Mouse (Mus musculus) neural tube, embryonic 14.5 days (tissue): Measurements from ENCODE around the gene Cep170. TPM values are rescaled to one million over a fixed set of nuclear protein-coding genes. Genes with fewer than 3 reads are reported as not detected.
A peak's percentile ranks its signal among the peaks of the same experiment; 100 is the strongest.

ENCODE experiments used
- ATAC-seq: fragments of 200-750 bp; cut with Nextera tagmentation; 2 replicates; pipeline ENCODE4 v1.8.0; 2017; ENCODE audit warnings: low read depth, mild to moderate bottlenecking, moderate TSS enrichment, moderate library complexity
- H3K27ac ChIP-seq: fragments of 300-500 bp; sonication (generic); 2 replicates; pipeline ENCODE4 v1.5.1; 2014; ENCODE audit warnings: low read depth, mild to moderate bottlenecking, control low read depth, low read length, moderate library complexity, mixed read lengths
- H3K27me3 ChIP-seq: fragments of 300-500 bp; sonication (generic); 2 replicates; pipeline ENCODE4 v1.6.1; 2014; ENCODE audit warnings: low read length; ENCODE audit not compliant: control insufficient read depth, insufficient read depth
- H3K36me3 ChIP-seq: fragments of 300-500 bp; sonication (generic); 2 replicates; pipeline ENCODE4 v1.6.1; 2014; ENCODE audit warnings: low read length, mixed read lengths; ENCODE audit not compliant: control insufficient read depth, insufficient read depth
- H3K4me1 ChIP-seq: fragments of 300-500 bp; sonication (generic); 2 replicates; pipeline ENCODE4 v1.6.1; 2014; ENCODE audit warnings: low read length; ENCODE audit not compliant: control insufficient read depth, insufficient read depth
- H3K4me2 ChIP-seq: fragments of 300-500 bp; sonication (generic); 2 replicates; pipeline ENCODE4 v1.6.1; 2014; ENCODE audit warnings: mild to moderate bottlenecking, low read depth, low read length, control low read depth
- H3K4me3 ChIP-seq: fragments of 300-500 bp; sonication (generic); 2 replicates; pipeline ENCODE4 v1.5.1; 2014; ENCODE audit warnings: low read depth, low read length, control low read depth, mixed read lengths
- H3K9ac ChIP-seq: fragments of 300-500 bp; sonication (generic); replicated peaks from 2 replicates; pipeline ENCODE4 v1.6.1; 2014; ENCODE audit warnings: low read depth, mild to moderate bottlenecking, control low read depth, low read length, mixed read lengths
- H3K9me3 ChIP-seq: fragments of 300-500 bp; sonication (generic); 2 replicates; pipeline ENCODE4 v1.6.1; 2016; ENCODE audit warnings: low read length; ENCODE audit not compliant: control insufficient read depth
- WGBS: fragments of 180-500 bp; shearing (Covaris S2); extraction: QIAGEN DNeasy Blood & Tissue Kit; methylation state at CpG from one replicate; pipeline ENCODE4 v1.1.7; 2014; 5-methylcytosine and 5-hydroxymethylcytosine counted together
- polyA plus RNA-seq: library from polyadenylated mRNA; unstranded; fragments of >200 nt; fragmentation: Nextera tagmentation; extraction: Ambion mirVana; gene quantifications from 2 replicates; pipeline ENCODE4 v1.2.1, GENCODE M21; 2014

Cep170 gene
- polyA plus RNA-seq, 1 experiment from 2014 or later, result 157 TPM

DNA sequence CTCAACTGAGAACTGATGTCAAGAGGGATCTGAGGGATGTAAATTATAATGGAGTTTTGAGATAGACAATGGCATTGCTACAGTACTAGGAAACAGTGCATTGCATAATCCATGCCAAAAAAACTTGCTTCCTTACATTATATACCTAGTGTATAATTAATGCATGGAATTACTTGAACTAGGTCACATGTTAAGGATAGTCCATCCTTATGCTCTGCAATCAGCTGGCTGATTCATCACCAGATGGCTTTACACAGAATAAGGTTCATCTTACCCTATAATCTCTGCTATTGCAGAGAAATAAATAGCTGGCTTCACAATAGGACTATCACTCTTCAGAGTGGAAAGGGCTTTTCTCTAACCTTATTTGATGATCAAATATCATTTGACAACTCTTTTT is 15.2 kb downstream of the Cep170 start:
- H3K27me3 ChIP-seq, result no peaks in the 10 kb centered on the region
- no peak for ATAC-seq
- H3K36me3 ChIP-seq, result no peaks in the 10 kb centered on the region
- H3K4me2 ChIP-seq, result no peak overlapping the region
- H3K4me3 ChIP-seq, result no peak overlapping the region
- H3K9ac ChIP-seq, result no peak overlapping the region
- no peak overlapping the region for H3K27ac ChIP-seq
- no peaks in the 10 kb centered on the region for H3K9me3 ChIP-seq
- 0 out of 2 replicates have a peak, but pooled peaks cover 4% of the 10 kb centered on the region for H3K4me1 ChIP-seq

DNA sequence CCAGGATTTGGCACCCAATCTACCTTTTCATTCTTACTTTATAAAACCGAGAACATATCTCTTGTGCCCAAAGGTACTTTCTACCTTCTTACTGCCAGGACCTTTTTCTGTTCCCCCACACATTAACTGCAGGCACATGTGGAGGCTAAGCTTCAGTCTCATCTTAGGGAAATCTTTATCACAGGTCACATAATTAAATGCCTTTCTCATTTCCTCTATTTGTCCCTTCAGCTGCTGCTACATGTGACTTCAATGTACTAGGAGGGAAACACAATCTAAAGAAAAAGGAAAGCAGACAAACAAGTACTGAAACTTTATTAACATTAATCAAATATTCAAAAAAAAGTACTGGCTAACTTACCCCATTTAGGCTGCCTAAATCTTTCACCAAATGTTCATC is 21.7 kb downstream of the Cep170 start:
- Histone ChIP-seq H3K4me3 (no peak overlapping the region), H3K4me2 (no peak overlapping the region), H3K36me3 (peaks cover 3% of the 10 kb centered on the region; the same call in 1 of the 2 replicates), H3K9me3 (no peaks in the 10 kb centered on the region), H3K9ac (no peak overlapping the region), H3K4me1 (no peaks in the 10 kb centered on the region), H3K27me3 (no peaks in the 10 kb centered on the region), H3K27ac (no peak overlapping the region)
- ATAC-seq, result no peak
- WGBS, result 94% methylated on average over 1 of the region's 1 CpGs

DNA sequence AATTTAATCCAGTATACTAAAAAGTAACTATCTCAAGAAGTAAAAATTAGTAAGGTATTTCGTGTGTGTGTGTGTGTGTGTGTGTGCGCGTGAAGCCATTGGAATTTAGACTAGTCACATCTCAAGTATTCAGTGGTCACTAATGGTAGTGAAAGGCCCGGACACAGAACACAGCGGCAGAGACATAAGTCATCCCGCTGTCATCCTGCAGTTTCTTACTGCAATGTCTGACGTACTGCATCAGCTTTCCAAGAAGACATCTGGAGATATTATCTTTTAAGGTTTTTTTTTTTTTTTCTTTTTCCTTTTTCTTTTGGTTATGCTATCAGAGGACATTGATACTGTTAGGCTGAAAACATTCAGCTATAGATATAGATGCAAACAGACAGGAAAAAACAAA is 24.5 kb downstream of the Cep170 start:
- H3K4me1 ChIP-seq, result no peaks in the 10 kb centered on the region
- H3K27ac ChIP-seq, result no peak overlapping the region
- H3K9ac ChIP-seq, result no peak overlapping the region
- no peaks in the 10 kb centered on the region for H3K9me3 ChIP-seq
- no peak for ATAC-seq
- H3K36me3 ChIP-seq, result peaks cover 7% of the 10 kb centered on the region; the same call in 1 of the 2 replicates
- H3K27me3 ChIP-seq, result no peaks in the 10 kb centered on the region
- WGBS, result 84% methylated on average over 7 of the region's 7 CpGs
- no peak overlapping the region for H3K4me2 ChIP-seq
- no peak overlapping the region for H3K4me3 ChIP-seq

DNA sequence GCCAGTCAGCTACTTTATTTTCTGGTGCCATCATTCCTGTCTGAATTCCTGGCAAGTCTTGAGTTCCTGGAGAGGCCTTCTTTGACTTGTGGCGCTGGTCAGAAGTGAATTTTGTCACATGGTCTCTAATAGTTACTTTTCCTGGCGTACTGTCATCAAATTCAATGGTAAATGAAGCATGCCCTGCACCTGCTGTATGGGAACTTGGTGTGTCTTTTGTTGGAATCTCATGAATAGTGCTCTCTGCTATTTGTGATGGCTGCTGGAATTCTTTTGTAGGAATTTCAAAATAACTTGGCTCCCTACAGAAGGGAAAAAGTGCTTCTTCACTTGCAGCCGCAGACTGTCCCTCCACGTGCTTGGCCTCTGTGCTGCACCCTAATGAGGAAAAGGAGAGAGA is 39.3 kb downstream of the Cep170 start:
- peaks cover 21% of the 10 kb centered on the region for H3K36me3 ChIP-seq
- no peaks in the 10 kb centered on the region for H3K27me3 ChIP-seq
- no peaks in the 10 kb centered on the region for H3K9me3 ChIP-seq
- H3K27ac ChIP-seq, result no peak overlapping the region
- WGBS, result 61% methylated on average over 4 of the region's 4 CpGs
- no peak overlapping the region for H3K9ac ChIP-seq
- H3K4me3 ChIP-seq, result no peak overlapping the region
- H3K4me1 ChIP-seq, result no peaks in the 10 kb centered on the region
- no peak overlapping the region for H3K4me2 ChIP-seq
- no peak for ATAC-seq

DNA sequence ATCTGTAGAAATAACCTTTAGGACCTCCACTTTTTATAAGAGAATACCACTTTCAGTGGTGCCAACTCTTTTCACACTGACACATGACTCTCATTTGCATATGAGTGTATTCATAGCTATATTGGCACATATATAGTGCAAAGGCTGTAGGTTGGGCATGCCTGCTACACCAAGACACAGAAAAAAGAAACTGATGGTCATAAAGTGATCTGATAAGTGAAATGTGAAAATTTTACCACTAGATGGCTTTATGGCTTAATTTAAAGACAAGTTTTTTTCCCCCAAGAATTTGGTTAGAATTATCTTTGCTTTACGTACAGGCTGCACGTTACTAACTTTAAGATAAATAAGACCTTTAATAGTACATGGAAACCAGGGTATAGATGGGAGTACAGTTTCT is 51.6 kb downstream of the Cep170 start:
- 88% methylated on average over 2 of the region's 2 CpGs for WGBS
- Histone ChIP-seq H3K4me1 (no peaks in the 10 kb centered on the region), H3K27ac (no peak overlapping the region), H3K4me3 (no peak overlapping the region), H3K4me2 (no peak overlapping the region), H3K36me3 (peaks cover 11% of the 10 kb centered on the region; the same call in 1 of the 2 replicates), H3K9ac (no peak overlapping the region), H3K9me3 (no peaks in the 10 kb centered on the region), H3K27me3 (no peaks in the 10 kb centered on the region)
- ATAC-seq, result no peak

DNA sequence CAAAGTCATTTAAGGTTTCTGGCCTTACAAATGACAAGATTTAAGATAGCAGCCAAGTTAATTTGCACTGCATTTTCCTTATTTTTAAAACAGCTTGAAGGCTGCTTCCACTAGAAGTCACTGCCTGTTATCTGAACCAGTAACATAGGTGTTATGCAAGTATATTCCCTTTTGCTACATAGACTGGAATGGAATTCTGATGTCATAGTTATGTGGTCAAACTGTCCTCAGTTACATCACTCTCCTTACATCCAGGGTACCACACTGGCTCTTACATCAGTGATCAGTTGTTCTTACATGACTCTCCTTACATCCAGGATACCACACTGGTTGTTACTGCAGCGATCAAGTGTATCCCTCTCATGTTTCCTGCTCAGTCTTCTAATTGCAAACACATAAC is 53.2 kb downstream of the Cep170 start:
- no peak for ATAC-seq
- no peaks in the 10 kb centered on the region for H3K9me3 ChIP-seq

DNA sequence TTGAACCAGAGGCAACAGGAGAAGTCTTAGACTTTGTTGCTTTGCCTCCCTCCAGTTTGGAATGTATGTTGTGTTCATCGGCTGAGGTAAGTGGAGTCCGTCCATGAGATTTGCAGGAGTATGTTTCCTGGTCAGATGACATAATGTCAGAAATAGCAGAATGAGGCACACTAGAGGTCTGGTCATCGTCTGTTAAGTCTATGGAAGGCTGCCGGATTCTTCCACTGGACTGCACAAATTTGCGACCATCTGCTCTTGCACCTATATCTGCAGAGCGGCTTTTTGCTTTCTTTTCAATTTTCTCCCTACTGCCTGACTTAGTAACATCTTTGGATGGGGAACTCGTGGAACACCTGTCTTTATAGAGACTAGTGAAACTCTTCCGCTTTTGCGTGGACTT is 58.3 kb downstream of the Cep170 start:
- no peaks in the 10 kb centered on the region for H3K4me1 ChIP-seq
- H3K4me3 ChIP-seq, result no peak overlapping the region
- no peaks in the 10 kb centered on the region for H3K9me3 ChIP-seq
- no peak overlapping the region for H3K4me2 ChIP-seq
- WGBS, result 88% methylated on average over 9 of the region's 9 CpGs
- H3K27me3 ChIP-seq, result no peaks in the 10 kb centered on the region
- no peak overlapping the region for H3K27ac ChIP-seq
- no peak overlapping the region for H3K9ac ChIP-seq
- peaks cover 37% of the 10 kb centered on the region for H3K36me3 ChIP-seq
- ATAC-seq, result no peak

More for the DNA sequence above, 53.2 kb downstream of the Cep170 start:
- no peak overlapping the region for H3K4me2 ChIP-seq
- no peak overlapping the region for H3K4me3 ChIP-seq
- peaks cover 27% of the 10 kb centered on the region for H3K36me3 ChIP-seq
- WGBS, result 100% methylated on average over 1 of the region's 1 CpGs
- H3K4me1 ChIP-seq, result no peaks in the 10 kb centered on the region
- no peaks in the 10 kb centered on the region for H3K27me3 ChIP-seq
- H3K9ac ChIP-seq, result no peak overlapping the region
- no peak overlapping the region for H3K27ac ChIP-seq

DNA sequence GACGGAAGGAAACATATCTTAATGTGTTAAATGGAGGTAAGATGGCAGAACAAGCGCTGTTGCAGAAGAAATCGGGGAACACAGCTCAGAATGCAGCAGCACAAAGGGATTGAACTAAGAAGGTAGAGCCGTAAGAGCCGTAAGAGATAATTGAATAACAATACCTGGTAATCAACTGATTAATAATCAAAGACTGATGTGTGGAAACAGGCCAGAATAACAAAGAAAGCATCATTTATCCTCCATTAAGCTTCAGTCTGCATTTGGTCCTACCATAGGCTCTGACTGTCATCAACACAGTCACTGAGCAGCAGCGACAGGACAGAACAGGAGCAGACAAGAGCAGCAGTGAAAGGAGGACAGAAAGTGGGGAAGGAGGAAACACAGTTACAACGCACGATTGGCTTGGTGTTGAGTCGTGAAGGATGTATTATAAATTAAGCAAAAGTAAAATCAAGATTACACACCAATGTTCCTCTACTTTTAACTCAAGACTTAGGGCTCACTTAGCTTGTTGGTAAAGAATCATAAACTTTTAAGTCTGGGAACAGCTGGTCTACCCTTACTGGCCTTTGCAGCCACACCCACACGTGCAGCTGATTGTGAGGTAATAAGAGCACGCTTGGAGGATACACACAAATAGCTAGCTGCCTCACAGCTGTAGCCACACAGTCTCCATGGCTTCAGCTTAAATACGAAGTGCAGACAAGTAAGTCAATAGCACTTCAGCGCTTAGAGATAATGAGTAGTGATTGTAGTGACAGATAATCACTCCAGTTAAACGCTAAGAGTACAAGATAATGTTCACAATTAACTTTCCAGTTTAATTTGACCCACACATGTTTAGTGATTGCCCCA is 59.8 kb downstream of the Cep170 start:
- 51% methylated on average over 14 of the region's 14 CpGs for WGBS
- ATAC-seq, result peak; percentile 51; the same call in 1 of the 2 replicates
- H3K27ac ChIP-seq, result no peak overlapping the region

DNA sequence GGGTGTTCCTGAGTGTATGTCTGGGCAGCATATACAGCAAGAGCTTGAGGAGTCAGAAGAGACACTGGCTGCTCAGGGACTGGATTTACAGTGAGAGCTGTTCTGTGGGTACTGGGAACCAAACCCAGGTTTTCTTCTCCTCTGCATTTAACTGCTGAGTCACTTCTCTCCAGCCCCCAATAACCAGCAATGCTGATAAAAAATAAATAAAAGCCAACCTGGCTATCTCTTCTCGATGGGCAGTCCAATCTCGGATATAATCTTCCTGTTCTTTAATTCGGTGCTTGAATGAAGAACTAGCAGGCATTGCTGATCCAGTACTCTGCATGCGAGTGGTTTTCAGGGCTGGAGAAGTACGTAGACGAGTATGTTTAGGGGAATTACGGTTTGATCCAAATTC is 64.2 kb downstream of the Cep170 start:
- H3K4me1 ChIP-seq, result no peaks in the 10 kb centered on the region
- no peak overlapping the region for H3K27ac ChIP-seq
- H3K4me3 ChIP-seq, result no peak overlapping the region
- no peaks in the 10 kb centered on the region for H3K9me3 ChIP-seq
- no peaks in the 10 kb centered on the region for H3K27me3 ChIP-seq
- no peak overlapping the region for H3K4me2 ChIP-seq
- WGBS, result 94% methylated on average over 7 of the region's 7 CpGs
- H3K9ac ChIP-seq, result no peak overlapping the region
- peaks cover 15% of the 10 kb centered on the region for H3K36me3 ChIP-seq
- no peak for ATAC-seq

More for the DNA sequence above, 59.8 kb downstream of the Cep170 start:
- H3K4me2 ChIP-seq, result no peak overlapping the region
- no peaks in the 10 kb centered on the region for H3K9me3 ChIP-seq
- H3K4me3 ChIP-seq, result no peak overlapping the region
- H3K9ac ChIP-seq, result no peak overlapping the region
- no peaks in the 10 kb centered on the region for H3K27me3 ChIP-seq
- H3K4me1 ChIP-seq, result no peaks in the 10 kb centered on the region
- peaks cover 31% of the 10 kb centered on the region for H3K36me3 ChIP-seq
